Comparison of ENCODE assay signal across 8 mouse cellular contexts in the genomic region with DNA sequence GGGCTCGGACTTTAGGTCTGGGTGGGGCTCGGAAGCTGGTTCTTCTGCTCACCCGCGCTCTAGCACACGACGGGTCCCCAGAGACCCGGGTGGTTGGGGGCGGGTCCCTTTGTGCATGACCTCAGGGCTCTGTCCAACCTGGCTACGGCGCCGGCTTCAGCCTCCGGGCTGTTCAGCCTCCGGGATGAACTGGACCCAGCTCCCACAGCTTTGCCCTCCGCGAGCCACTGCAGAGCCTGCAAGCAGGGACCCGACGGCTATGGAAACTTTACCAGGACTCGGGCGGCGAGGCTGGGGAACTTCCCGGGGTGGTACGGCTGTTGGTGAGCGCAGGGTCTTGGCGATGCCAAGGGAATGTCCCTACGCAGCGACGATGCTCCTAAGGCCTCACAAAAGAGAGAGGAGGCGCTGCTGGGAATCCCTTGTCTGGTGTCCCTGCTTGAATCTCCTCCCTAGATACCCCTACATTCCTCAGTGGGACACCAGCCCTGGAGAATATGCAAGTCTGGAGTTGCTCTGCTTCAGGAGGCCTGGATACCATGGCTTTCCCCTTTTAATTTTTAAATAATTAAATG. TPM values are rescaled to one million over a fixed set of nuclear protein-coding genes. Genes with fewer than 3 reads are reported as not detected.
A peak's percentile ranks its signal among the peaks of the same experiment; 100 is the strongest.
DNase-seq lines count a peak whose midpoint lies in the region; ATAC-seq and TF ChIP-seq lines count a peak whose summit lies in the region.

No protein-coding gene starts in this region.

- no peak overlapping the region; the same call in 1 of the 2 replicates for H3K27ac ChIP-seq in forebrain, embryonic 14.5 days (ENCODE audit: low read depth, low read length)
- no peak overlapping the region for H3K27ac ChIP-seq in intestine, embryonic 16.5 days (ENCODE audit: low read length)
- H3K27ac ChIP-seq in lung, postnatal 0 days (ENCODE audit: low read length), result no peak overlapping the region
- H3K27ac ChIP-seq in stomach, postnatal 0 days (replicated peaks), result no peak overlapping the region

- no peak for TF ChIP-seq CTCF in lung, postnatal 0 days (IDR thresholded peaks at IDR 0.05)
- TF ChIP-seq CTCF in stomach, postnatal 0 days (IDR thresholded peaks at IDR 0.05; ENCODE audit: low read depth), result no peak

- peak overlapping the region; percentile 89 for H3K4me3 ChIP-seq in megakaryocyte, embryonic 14.5 days (replicated peaks)
- H3K4me3 ChIP-seq in forebrain, embryonic 14.5 days (ENCODE audit: low read depth, low read length), result peak overlapping the region; percentile 89
- H3K4me3 ChIP-seq in intestine, embryonic 16.5 days (ENCODE audit: low read length), result peak overlapping the region; percentile 77
- peak overlapping the region; percentile 64 for H3K4me3 ChIP-seq in lung, postnatal 0 days (ENCODE audit: low read depth, low read length)
- peak overlapping the region; percentile 67 for H3K4me3 ChIP-seq in stomach, postnatal 0 days (ENCODE audit: low read depth, low read length)

- no peaks in the 10 kb centered on the region for H3K36me3 ChIP-seq in megakaryocyte, embryonic 14.5 days (replicated peaks; ENCODE audit: low read length)
- no peaks in the 10 kb centered on the region for H3K36me3 ChIP-seq in forebrain, embryonic 14.5 days (ENCODE audit: control insufficient read depth, insufficient read depth, low read length)
- H3K36me3 ChIP-seq in intestine, embryonic 16.5 days (ENCODE audit: control insufficient read depth, insufficient read depth, low read length), result no peaks in the 10 kb centered on the region
- no peaks in the 10 kb centered on the region for H3K36me3 ChIP-seq in lung, postnatal 0 days (ENCODE audit: insufficient read depth, low read length)
- H3K36me3 ChIP-seq in stomach, postnatal 0 days (ENCODE audit: control insufficient read depth, insufficient read depth, low read length), result no peaks in the 10 kb centered on the region

- H3K27me3 ChIP-seq in megakaryocyte, embryonic 14.5 days (replicated peaks), result peaks cover 75% of the 10 kb centered on the region
- H3K27me3 ChIP-seq in forebrain, embryonic 14.5 days (replicated peaks; ENCODE audit: control insufficient read depth, insufficient read depth, low read length), result no peaks in the 10 kb centered on the region
- peaks cover 9% of the 10 kb centered on the region; the same call in 1 of the 2 replicates for H3K27me3 ChIP-seq in intestine, embryonic 16.5 days (replicated peaks; ENCODE audit: control insufficient read depth, insufficient read depth, low read length)
- no peaks in the 10 kb centered on the region for H3K27me3 ChIP-seq in lung, postnatal 0 days (replicated peaks; ENCODE audit: insufficient read depth, low read length)
- no peaks in the 10 kb centered on the region; the same call in 1 of the 2 replicates for H3K27me3 ChIP-seq in stomach, postnatal 0 days (ENCODE audit: control insufficient read depth, insufficient read depth, low read length)

- no peaks in the 10 kb centered on the region for H3K9me3 ChIP-seq in megakaryocyte, embryonic 14.5 days
- H3K9me3 ChIP-seq in forebrain, embryonic 14.5 days (replicated peaks; ENCODE audit: control insufficient read depth, low read length), result no peaks in the 10 kb centered on the region
- H3K9me3 ChIP-seq in intestine, embryonic 16.5 days (ENCODE audit: control insufficient read depth, low read length), result no peaks in the 10 kb centered on the region
- no peaks in the 10 kb centered on the region for H3K9me3 ChIP-seq in lung, postnatal 0 days (ENCODE audit: low read length)
- H3K9me3 ChIP-seq in stomach, postnatal 0 days (ENCODE audit: control insufficient read depth, low read length), result no peaks in the 10 kb centered on the region

- ATAC-seq in megakaryocyte, adult 5-6 weeks (ENCODE audit: poor library complexity, severe bottlenecking), result no peak
- ATAC-seq in forebrain, embryonic 14.5 days, result no peak; the same call in 1 of the 2 replicates
- ATAC-seq in intestine, embryonic 16.5 days, result no peak
- peak; percentile 9; the same call in 1 of the 2 replicates for ATAC-seq in lung, postnatal 0 days
- ATAC-seq in stomach, postnatal 0 days (ENCODE audit: low FRiP score, low TSS enrichment), result no peak
- ATAC-seq in granulocyte monocyte progenitor cell, adult 5-6 weeks (replicated peaks; ENCODE audit: poor library complexity, severe bottlenecking), result no peak

- under 1% methylated on average over 28 of the region's 28 CpGs for WGBS in forebrain, embryonic 14.5 days
- WGBS in intestine, embryonic 16.5 days, result 1% methylated on average over 28 of the region's 28 CpGs
- WGBS in lung, postnatal 0 days, result 1% methylated on average over 28 of the region's 28 CpGs
- 2% methylated on average over 28 of the region's 28 CpGs for WGBS in stomach, postnatal 0 days

- H3K9ac ChIP-seq in forebrain, embryonic 14.5 days (ENCODE audit: low read length), result peak overlapping the region; percentile 83
- H3K9ac ChIP-seq in intestine, embryonic 16.5 days (ENCODE audit: low read depth, low read length), result peak overlapping the region; percentile 80
- H3K9ac ChIP-seq in lung, postnatal 0 days (replicated peaks; ENCODE audit: low read depth), result peak overlapping the region; percentile 34
- peak overlapping the region; percentile 68 for H3K9ac ChIP-seq in stomach, postnatal 0 days (ENCODE audit: low read length)

- TF ChIP-seq EP300 in lung, postnatal 0 days (IDR thresholded peaks at IDR 0.05), result no peak
- no peak for TF ChIP-seq EP300 in stomach, postnatal 0 days (optimal IDR thresholded peaks at IDR 0.05)

- peak overlapping the region; percentile 79 for H3K4me2 ChIP-seq in forebrain, embryonic 14.5 days (ENCODE audit: low read length)
- peak overlapping the region; percentile 99 for H3K4me2 ChIP-seq in intestine, embryonic 16.5 days (ENCODE audit: low read depth, low read length)
- H3K4me2 ChIP-seq in lung, postnatal 0 days (replicated peaks; ENCODE audit: low read depth, low read length), result peak overlapping the region; percentile 99
- peak overlapping the region; percentile 99 for H3K4me2 ChIP-seq in stomach, postnatal 0 days (replicated peaks; ENCODE audit: low read depth)

- peak; percentile 44 for DNase-seq in adipocyte (ENCODE audit: low spot score)
- peak; percentile 49 for DNase-seq in forebrain, embryonic 14.5 days (ENCODE audit: low spot score)
- no peak for DNase-seq in lung, postnatal 0 days (ENCODE audit: low spot score)
- peak; percentile 44 for DNase-seq in stomach, postnatal 0 days (ENCODE audit: low spot score)

- H3K4me1 ChIP-seq in megakaryocyte, embryonic 14.5 days, result peaks cover 70% of the 10 kb centered on the region
- peaks cover 20% of the 10 kb centered on the region for H3K4me1 ChIP-seq in forebrain, embryonic 14.5 days (ENCODE audit: control insufficient read depth, insufficient read depth, low read length)
- peaks cover 12% of the 10 kb centered on the region for H3K4me1 ChIP-seq in intestine, embryonic 16.5 days (ENCODE audit: control insufficient read depth, insufficient read depth, low read length)
- peaks cover 6% of the 10 kb centered on the region; the same call in 1 of the 2 replicates for H3K4me1 ChIP-seq in lung, postnatal 0 days (ENCODE audit: insufficient read depth, low read depth, low read length)
- H3K4me1 ChIP-seq in stomach, postnatal 0 days (replicated peaks; ENCODE audit: control insufficient read depth, insufficient read depth), result no peaks in the 10 kb centered on the region

RNA-seq across cellular contexts. Expression of gene Arvcf, which starts 0.7 kb away (rescaled TPM):
- polyA plus RNA-seq in megakaryocyte, embryonic 14.5 days (2012; ENCODE audit: insufficient read depth, low replicate concordance), result 2.6 TPM in 1 of 2 replicates, not detected in the other
- 0.38 and 0.68 TPM in 2 replicates for total RNA-seq in megakaryocyte, adult 5-6 weeks (2015)
- total RNA-seq in megakaryocyte, adult 5-6 weeks (2017), result 1.5 and 3.0 TPM in 2 replicates
- 46.8 and 47.8 TPM in 2 replicates for polyA plus RNA-seq in forebrain, embryonic 14.5 days (2014; fragmentation: Nextera tagmentation; extraction: Ambion mirVana)
- 18.4 and 21.7 TPM in 2 replicates for polyA plus RNA-seq in intestine, embryonic 16.5 days (2015; fragmentation: Nextera tagmentation; extraction: Ambion mirVana)
- 14.6 and 18.5 TPM in 2 replicates for polyA plus RNA-seq in lung, postnatal 0 days (2015; fragmentation: Nextera tagmentation; extraction: Ambion mirVana)
- polyA plus RNA-seq in stomach, postnatal 0 days (2015; fragmentation: Nextera tagmentation; extraction: Ambion mirVana), result 7.8 and 8.7 TPM in 2 replicates
- total RNA-seq in granulocyte monocyte progenitor cell, adult 5-6 weeks (2014; fragmentation: Nextera tagmentation), result 1.8 and 1.9 TPM in 2 replicates
- 0.21 and 2.8 TPM in 2 replicates for total RNA-seq in granulocyte monocyte progenitor cell, adult 5-6 weeks (2017)

RNA-seq across cellular contexts. Expression of gene Tango2, which starts 0.8 kb away (rescaled TPM):
- 17.3 and 33.0 TPM in 2 replicates for polyA plus RNA-seq in megakaryocyte, embryonic 14.5 days (2012; ENCODE audit: insufficient read depth, low replicate concordance)
- 27.2 and 27.4 TPM in 2 replicates for total RNA-seq in megakaryocyte, adult 5-6 weeks (2015)
- total RNA-seq in megakaryocyte, adult 5-6 weeks (2017), result 5.7 and 11.8 TPM in 2 replicates
- polyA plus RNA-seq in forebrain, embryonic 14.5 days (2014; fragmentation: Nextera tagmentation; extraction: Ambion mirVana), result 78.7 and 81.3 TPM in 2 replicates
- polyA plus RNA-seq in intestine, embryonic 16.5 days (2015; fragmentation: Nextera tagmentation; extraction: Ambion mirVana), result 62.4 and 69.8 TPM in 2 replicates
- 23.7 and 25.2 TPM in 2 replicates for polyA plus RNA-seq in lung, postnatal 0 days (2015; fragmentation: Nextera tagmentation; extraction: Ambion mirVana)
- 16.2 and 16.9 TPM in 2 replicates for polyA plus RNA-seq in stomach, postnatal 0 days (2015; fragmentation: Nextera tagmentation; extraction: Ambion mirVana)
- total RNA-seq in granulocyte monocyte progenitor cell, adult 5-6 weeks (2014; fragmentation: Nextera tagmentation), result 20.3 and 30.5 TPM in 2 replicates
- total RNA-seq in granulocyte monocyte progenitor cell, adult 5-6 weeks (2017), result 5.4 and 8.8 TPM in 2 replicates

RNA-seq across cellular contexts. Expression of gene Dgcr8, which starts 59.6 kb away (rescaled TPM):
- polyA plus RNA-seq in megakaryocyte, embryonic 14.5 days (2012; ENCODE audit: insufficient read depth, low replicate concordance), result 0.77 and 2.5 TPM in 2 replicates
- total RNA-seq in megakaryocyte, adult 5-6 weeks (2015), result 23.3 and 32.1 TPM in 2 replicates
- total RNA-seq in megakaryocyte, adult 5-6 weeks (2017), result 33.2 and 40.2 TPM in 2 replicates
- polyA plus RNA-seq in forebrain, embryonic 14.5 days (2014; fragmentation: Nextera tagmentation; extraction: Ambion mirVana), result 26.3 and 31.3 TPM in 2 replicates
- 17.0 and 18.9 TPM in 2 replicates for polyA plus RNA-seq in intestine, embryonic 16.5 days (2015; fragmentation: Nextera tagmentation; extraction: Ambion mirVana)
- polyA plus RNA-seq in lung, postnatal 0 days (2015; fragmentation: Nextera tagmentation; extraction: Ambion mirVana), result 13.3 and 14.4 TPM in 2 replicates
- 8.1 and 8.4 TPM in 2 replicates for polyA plus RNA-seq in stomach, postnatal 0 days (2015; fragmentation: Nextera tagmentation; extraction: Ambion mirVana)
- 48.5 and 52.2 TPM in 2 replicates for total RNA-seq in granulocyte monocyte progenitor cell, adult 5-6 weeks (2014; fragmentation: Nextera tagmentation)
- 46.3 and 54.4 TPM in 2 replicates for total RNA-seq in granulocyte monocyte progenitor cell, adult 5-6 weeks (2017)
